Mouse (Mus musculus) forebrain, postnatal 0 days (tissue): Measurements from ENCODE around the gene Tnn. TPM values are rescaled to one million over a fixed set of nuclear protein-coding genes. Genes with fewer than 3 reads are reported as not detected.

Experiments used
- ATAC-seq: fragments of 200-750 bp; cut with Nextera tagmentation; 2 replicates; pipeline ENCODE4 v1.8.0; 2017; ENCODE audit warnings: mild to moderate bottlenecking, moderate library complexity
- DNase-seq: peaks from one replicate; pipeline ENCODE4 v3.0.0-alpha.2; 2015
- H3K27ac ChIP-seq: fragments of 300-500 bp; sonication (generic); 2 replicates; pipeline ENCODE4 v1.5.1; 2014; ENCODE audit warnings: low read depth, mild to moderate bottlenecking, antibody characterized with exemption, low read length, moderate library complexity, mixed read lengths
- H3K27me3 ChIP-seq: fragments of 300-500 bp; sonication (generic); 2 replicates; pipeline ENCODE4 v1.6.1; 2014; ENCODE audit warnings: mild to moderate bottlenecking, low read length, mixed read lengths; ENCODE audit not compliant: insufficient read depth
- H3K36me3 ChIP-seq: fragments of 300-500 bp; sonication (generic); 2 replicates; pipeline ENCODE4 v1.6.1; 2014; ENCODE audit warnings: mild to moderate bottlenecking, moderate library complexity; ENCODE audit not compliant: insufficient read depth
- H3K4me1 ChIP-seq: fragments of 300-500 bp; sonication (generic); 2 replicates; pipeline ENCODE4 v1.6.1; 2014; ENCODE audit warnings: antibody characterized with exemption; ENCODE audit not compliant: insufficient read depth
- H3K4me2 ChIP-seq: fragments of 300-500 bp; sonication (generic); 2 replicates; pipeline ENCODE4 v1.6.1; 2014; ENCODE audit warnings: low read depth, mild to moderate bottlenecking, moderate library complexity
- H3K4me3 ChIP-seq: fragments of 300-500 bp; sonication (generic); 2 replicates; pipeline ENCODE4 v1.5.1; 2014; ENCODE audit warnings: low read depth, low read length, mixed read lengths
- H3K9ac ChIP-seq: fragments of 300-500 bp; sonication (generic); 2 replicates; pipeline ENCODE4 v1.6.1; 2014; ENCODE audit warnings: mild to moderate bottlenecking
- H3K9me3 ChIP-seq: fragments of 300-500 bp; sonication (generic); 2 replicates; pipeline ENCODE4 v1.6.1; 2016; ENCODE audit warnings: low read length
- CTCF ChIP-seq: sonication (generic); IDR thresholded peaks from 2 replicates; pipeline ENCODE4 v1.5.1; 2016; ENCODE audit warnings: antibody characterized with exemption, control low read depth, low read depth
- WGBS: fragments of 180-500 bp; shearing (Covaris S2); extraction: QIAGEN DNeasy Blood & Tissue Kit; methylation state at CpG from one replicate; pipeline ENCODE4 v1.1.7; 2014; 5-methylcytosine and 5-hydroxymethylcytosine counted together
- polyA plus RNA-seq: library from polyadenylated mRNA; unstranded; fragments of >200 nt; fragmentation: Nextera tagmentation; extraction: Ambion mirVana; gene quantifications from 2 replicates; pipeline ENCODE4 v1.2.1, GENCODE M21; 2015
- total RNA-seq: library from RNA; depleted of rRNA; stranded (reverse); fragments of >200 nt; gene quantifications from 2 replicates; pipeline ENCODE4 v1.2.3, GENCODE M21; 2014

Gene Tnn
- total and polyA plus RNA-seq, 2 experiments from 2014 or later, result 0.06 to 2.8 TPM

- DNase-seq (no peak), ATAC-seq (no peak)
- H3K4me3 ChIP-seq, result no peak overlapping the region
- no peak for TF ChIP-seq CTCF
- whole genome bisulfite sequencing, result 81% methylated on average over 1 of the region's 1 CpGs
- H3K4me1 ChIP-seq, result no peaks in the 10 kb centered on the region
- no peak overlapping the region for H3K9ac ChIP-seq
- H3K36me3 ChIP-seq, result no peaks in the 10 kb centered on the region
- H3K27ac ChIP-seq, result no peak overlapping the region
- no peaks in the 10 kb centered on the region for H3K27me3 ChIP-seq
- H3K9me3 ChIP-seq, result no peaks in the 10 kb centered on the region
- no peak overlapping the region for H3K4me2 ChIP-seq
Measured at GRCm38 (mm10) chr1:160084239-160084638, 69.1 kb downstream of the Tnn start.

GRCm38 (mm10) chr1:160082647-160083046, 70.7 kb downstream of the Tnn start:
- Histone ChIP-seq H3K4me3 (no peak overlapping the region), H3K36me3 (no peaks in the 10 kb centered on the region), H3K27ac (no peak overlapping the region), H3K9me3 (no peaks in the 10 kb centered on the region), H3K27me3 (no peaks in the 10 kb centered on the region), H3K9ac (no peak overlapping the region), H3K4me1 (no peaks in the 10 kb centered on the region), H3K4me2 (no peak overlapping the region)
- ATAC-seq (no peak), DNase-seq (no peak)
- TF ChIP-seq CTCF, result no peak
- 83% methylated on average over 1 of the region's 1 CpGs for WGBS

GRCm38 (mm10) chr1:160080800-160081436, 72.5 kb downstream of the Tnn start:
- H3K27me3 ChIP-seq, result no peaks in the 10 kb centered on the region
- TF ChIP-seq CTCF, result peak; percentile 98
- no peak overlapping the region for H3K9ac ChIP-seq
- 24% methylated on average over 2 of the region's 2 CpGs for WGBS
- H3K9me3 ChIP-seq, result no peaks in the 10 kb centered on the region
- no peak overlapping the region for H3K4me3 ChIP-seq
- H3K27ac ChIP-seq, result no peak overlapping the region
- DNase-seq (peak; percentile 88), ATAC-seq (peak; percentile 79)
- no peaks in the 10 kb centered on the region for H3K36me3 ChIP-seq
- no peak overlapping the region for H3K4me2 ChIP-seq
- H3K4me1 ChIP-seq, result no peaks in the 10 kb centered on the region

- TF ChIP-seq CTCF, result no peak
- WGBS, result 78% methylated on average over 14 of the region's 14 CpGs
- no peaks in the 10 kb centered on the region for H3K9me3 ChIP-seq
- no peaks in the 10 kb centered on the region for H3K4me1 ChIP-seq
- no peak overlapping the region for H3K4me3 ChIP-seq
- DNase-seq (no peak), ATAC-seq (no peak)
- no peak overlapping the region for H3K9ac ChIP-seq
- no peak overlapping the region for H3K27ac ChIP-seq
- H3K36me3 ChIP-seq, result no peaks in the 10 kb centered on the region
- H3K4me2 ChIP-seq, result no peak overlapping the region
- no peaks in the 10 kb centered on the region for H3K27me3 ChIP-seq
Measured at GRCm38 (mm10) chr1:160078882-160079661, 74.3 kb downstream of the Tnn start.

GRCm38 (mm10) chr1:160064547-160065144, 88.7 kb downstream of the Tnn start:
- no peak overlapping the region for H3K4me2 ChIP-seq
- 50% methylated on average over 7 of the region's 7 CpGs for WGBS
- H3K4me1 ChIP-seq, result no peaks in the 10 kb centered on the region
- no peak for DNase-seq
- H3K27me3 ChIP-seq, result no peaks in the 10 kb centered on the region
- ATAC-seq, result no peak
- H3K9me3 ChIP-seq, result no peaks in the 10 kb centered on the region; the same call in 1 of the 2 replicates
- H3K36me3 ChIP-seq, result no peaks in the 10 kb centered on the region
- no peak overlapping the region for H3K4me3 ChIP-seq
- no peak overlapping the region for H3K27ac ChIP-seq
- H3K9ac ChIP-seq, result no peak overlapping the region
- TF ChIP-seq CTCF, result no peak

- Histone ChIP-seq H3K4me1 (no peaks in the 10 kb centered on the region), H3K36me3 (no peaks in the 10 kb centered on the region), H3K9ac (no peak overlapping the region), H3K9me3 (no peaks in the 10 kb centered on the region; the same call in 1 of the 2 replicates), H3K4me2 (no peak overlapping the region), H3K27me3 (no peaks in the 10 kb centered on the region), H3K4me3 (no peak overlapping the region), H3K27ac (no peak overlapping the region)
- ATAC-seq (no peak; the same call in 1 of the 2 replicates), DNase-seq (no peak)
- WGBS, result 61% methylated on average over 3 of the region's 3 CpGs
- TF ChIP-seq CTCF, result peak; percentile 55
Measured at GRCm38 (mm10) chr1:160061725-160062366, 91.5 kb downstream of the Tnn start.

- Histone ChIP-seq H3K4me3 (no peak overlapping the region), H3K36me3 (no peaks in the 10 kb centered on the region), H3K9me3 (no peaks in the 10 kb centered on the region), H3K27me3 (no peaks in the 10 kb centered on the region), H3K27ac (no peak overlapping the region), H3K4me1 (no peaks in the 10 kb centered on the region), H3K9ac (no peak overlapping the region), H3K4me2 (no peak overlapping the region)
- TF ChIP-seq CTCF, result no peak
- ATAC-seq, result no peak
- 89% methylated on average over 5 of the region's 5 CpGs for WGBS
- no peak for DNase-seq
Measured at GRCm38 (mm10) chr1:160061321-160061720, 92.1 kb downstream of the Tnn start.
